Mouse (Mus musculus) midbrain, embryonic 12.5 days (tissue): ENCODE measurements at regions not wholly inside any gene's neighbourhood (a gene's known extent, or its start where the extent isn't known, plus 50 kb on each side); places are given as distances from the start of the nearest gene placed in this dataset.

Source experiments
- ATAC-seq: fragments of 200-750 bp; cut with Nextera tagmentation; 2 replicates; pipeline ENCODE4 v1.8.0; 2017; ENCODE audit warnings: low read depth, moderate TSS enrichment, moderate library complexity; ENCODE audit not compliant: low FRiP score
- H3K27ac ChIP-seq: fragments of 300-500 bp; sonication (generic); replicated peaks from 2 replicates; pipeline ENCODE4 v1.5.1; 2016; ENCODE audit warnings: mild to moderate bottlenecking
- H3K27me3 ChIP-seq: fragments of 300-500 bp; sonication (generic); 2 replicates; pipeline ENCODE4 v1.6.1; 2016; ENCODE audit warnings: mild to moderate bottlenecking
- H3K36me3 ChIP-seq: fragments of 300-500 bp; sonication (generic); 2 replicates; pipeline ENCODE4 v1.6.1; 2016
- H3K4me1 ChIP-seq: fragments of 300-500 bp; sonication (generic); 2 replicates; pipeline ENCODE4 v1.6.1; 2016
- H3K4me2 ChIP-seq: fragments of 300-500 bp; sonication (generic); replicated peaks from 2 replicates; pipeline ENCODE4 v1.6.1; 2016; ENCODE audit warnings: mild to moderate bottlenecking, moderate library complexity
- H3K4me3 ChIP-seq: fragments of 300-500 bp; sonication (generic); 2 replicates; pipeline ENCODE4 v1.5.1; 2016; ENCODE audit warnings: mild to moderate bottlenecking
- H3K9ac ChIP-seq: fragments of 300-500 bp; sonication (generic); replicated peaks from 2 replicates; pipeline ENCODE4 v1.6.1; 2016; ENCODE audit warnings: mild to moderate bottlenecking, moderate library complexity
- H3K9me3 ChIP-seq: fragments of 300-500 bp; sonication (generic); 2 replicates; pipeline ENCODE4 v1.6.1; 2016; ENCODE audit warnings: mild to moderate bottlenecking
- WGBS: fragments of 180-500 bp; shearing (Covaris S2); methylation state at CpG from one replicate; pipeline ENCODE4 v1.1.7; 2016; 5-methylcytosine and 5-hydroxymethylcytosine counted together

GRCm38 (mm10) chr13:118849541-118849940 lies 179.9 kb downstream of the Fgf10 start:
- WGBS = 92% methylated on average over 5 of the region's 5 CpGs
- ATAC-seq = no peak
- no peaks in the 10 kb centered on the region for H3K36me3 ChIP-seq
- H3K27me3 ChIP-seq = no peaks in the 10 kb centered on the region
- H3K4me2 ChIP-seq = no peak overlapping the region
- no peaks in the 10 kb centered on the region for H3K4me1 ChIP-seq
- H3K9ac ChIP-seq = no peak overlapping the region
- H3K4me3 ChIP-seq = no peak overlapping the region
- no peak overlapping the region for H3K27ac ChIP-seq
- no peaks in the 10 kb centered on the region for H3K9me3 ChIP-seq

- H3K27ac ChIP-seq = no peak overlapping the region
- no peak for ATAC-seq
- H3K4me3 ChIP-seq = no peak overlapping the region
- no peak overlapping the region for H3K4me2 ChIP-seq
- WGBS = 85% methylated on average over 8 of the region's 8 CpGs
- H3K36me3 ChIP-seq = no peaks in the 10 kb centered on the region
- no peaks in the 10 kb centered on the region for H3K4me1 ChIP-seq
- no peak overlapping the region for H3K9ac ChIP-seq
- no peaks in the 10 kb centered on the region for H3K27me3 ChIP-seq
- no peaks in the 10 kb centered on the region for H3K9me3 ChIP-seq
Observed at GRCm38 (mm10) chr13:118850708-118851107, 181.1 kb downstream of the Fgf10 start.

GRCm38 (mm10) chr13:118886339-118886810 lies 216.8 kb downstream of the Fgf10 start:
- ATAC-seq = peak; percentile 83; the same call in 1 of the 2 replicates
- 63% methylated on average over 9 of the region's 9 CpGs for WGBS
- Histone ChIP-seq H3K4me3 (no peak overlapping the region), H3K4me2 (no peak overlapping the region), H3K9me3 (no peaks in the 10 kb centered on the region), H3K27ac (no peak overlapping the region), H3K27me3 (no peaks in the 10 kb centered on the region), H3K9ac (no peak overlapping the region), H3K36me3 (no peaks in the 10 kb centered on the region), H3K4me1 (no peaks in the 10 kb centered on the region)

GRCm38 (mm10) chr13:118895079-118895478 lies 225.5 kb downstream of the Fgf10 start:
- Histone ChIP-seq H3K4me1 (no peaks in the 10 kb centered on the region), H3K4me3 (no peak overlapping the region), H3K9ac (no peak overlapping the region), H3K4me2 (no peak overlapping the region), H3K36me3 (no peaks in the 10 kb centered on the region), H3K27me3 (no peaks in the 10 kb centered on the region), H3K27ac (no peak overlapping the region), H3K9me3 (no peaks in the 10 kb centered on the region)
- whole genome bisulfite sequencing = 89% methylated on average over 4 of the region's 4 CpGs
- ATAC-seq = no peak

- no peaks in the 10 kb centered on the region for H3K9me3 ChIP-seq
- H3K4me3 ChIP-seq = no peak overlapping the region
- no peak overlapping the region for H3K27ac ChIP-seq
- no peak overlapping the region for H3K4me2 ChIP-seq
- H3K36me3 ChIP-seq = no peaks in the 10 kb centered on the region
- no peak for ATAC-seq
- WGBS = 93% methylated on average over 2 of the region's 2 CpGs
- H3K4me1 ChIP-seq = no peaks in the 10 kb centered on the region
- no peaks in the 10 kb centered on the region for H3K27me3 ChIP-seq
- H3K9ac ChIP-seq = no peak overlapping the region
Observed at GRCm38 (mm10) chr13:118901950-118902349, 232.4 kb downstream of the Fgf10 start.

GRCm38 (mm10) chr13:118910351-118910750 lies 240.8 kb downstream of the Fgf10 start:
- no peak overlapping the region for H3K4me3 ChIP-seq
- H3K9me3 ChIP-seq = no peaks in the 10 kb centered on the region
- no peak overlapping the region for H3K27ac ChIP-seq
- no peaks in the 10 kb centered on the region for H3K36me3 ChIP-seq
- no peak overlapping the region for H3K4me2 ChIP-seq
- ATAC-seq = no peak
- H3K27me3 ChIP-seq = no peaks in the 10 kb centered on the region
- 85% methylated on average over 2 of the region's 2 CpGs for WGBS
- H3K4me1 ChIP-seq = no peaks in the 10 kb centered on the region
- H3K9ac ChIP-seq = no peak overlapping the region

- ATAC-seq = no peak
- H3K36me3 ChIP-seq = no peaks in the 10 kb centered on the region
- H3K27me3 ChIP-seq = no peaks in the 10 kb centered on the region
- no peaks in the 10 kb centered on the region for H3K4me1 ChIP-seq
- no peak overlapping the region for H3K4me2 ChIP-seq
- no peak overlapping the region for H3K27ac ChIP-seq
- WGBS = 91% methylated on average over 3 of the region's 3 CpGs
- no peak overlapping the region for H3K4me3 ChIP-seq
- H3K9me3 ChIP-seq = no peaks in the 10 kb centered on the region
- H3K9ac ChIP-seq = no peak overlapping the region
Observed at GRCm38 (mm10) chr13:118940786-118941185, 271.2 kb downstream of the Fgf10 start.

- Histone ChIP-seq H3K9ac (no peak overlapping the region), H3K4me3 (no peak overlapping the region), H3K4me1 (no peaks in the 10 kb centered on the region), H3K36me3 (no peaks in the 10 kb centered on the region), H3K4me2 (no peak overlapping the region), H3K27me3 (no peaks in the 10 kb centered on the region), H3K27ac (no peak overlapping the region), H3K9me3 (no peaks in the 10 kb centered on the region)
- WGBS = 89% methylated on average over 3 of the region's 3 CpGs
- no peak for ATAC-seq
Observed at GRCm38 (mm10) chr13:118966120-118966676, 296.6 kb downstream of the Fgf10 start.

- no peak for ATAC-seq
- Histone ChIP-seq H3K36me3 (no peaks in the 10 kb centered on the region), H3K4me1 (no peaks in the 10 kb centered on the region), H3K9me3 (no peaks in the 10 kb centered on the region), H3K4me3 (no peak overlapping the region), H3K4me2 (no peak overlapping the region), H3K27me3 (no peaks in the 10 kb centered on the region), H3K9ac (no peak overlapping the region), H3K27ac (no peak overlapping the region)
- 90% methylated on average over 4 of the region's 4 CpGs for WGBS
Observed at GRCm38 (mm10) chr13:118967707-118968106, 298.1 kb downstream of the Fgf10 start.

GRCm38 (mm10) chr13:118975008-118975407 lies 305.4 kb downstream of the Fgf10 start:
- ATAC-seq = no peak
- Histone ChIP-seq H3K9me3 (no peaks in the 10 kb centered on the region), H3K9ac (no peak overlapping the region), H3K36me3 (no peaks in the 10 kb centered on the region), H3K27me3 (no peaks in the 10 kb centered on the region), H3K4me1 (no peaks in the 10 kb centered on the region), H3K4me3 (no peak overlapping the region), H3K4me2 (no peak overlapping the region), H3K27ac (no peak overlapping the region)

- H3K4me1 ChIP-seq = no peaks in the 10 kb centered on the region
- no peak overlapping the region for H3K27ac ChIP-seq
- no peak overlapping the region for H3K4me3 ChIP-seq
- H3K4me2 ChIP-seq = no peak overlapping the region
- ATAC-seq = no peak
- H3K27me3 ChIP-seq = no peaks in the 10 kb centered on the region
- H3K36me3 ChIP-seq = no peaks in the 10 kb centered on the region
- H3K9ac ChIP-seq = no peak overlapping the region
- no peaks in the 10 kb centered on the region for H3K9me3 ChIP-seq
- 71% methylated on average over 1 of the region's 1 CpGs for WGBS
Observed at GRCm38 (mm10) chr13:118975519-118975918, 305.9 kb downstream of the Fgf10 start.

GRCm38 (mm10) chr13:118979505-118979904 lies 309.9 kb downstream of the Fgf10 start:
- Histone ChIP-seq H3K36me3 (no peaks in the 10 kb centered on the region), H3K4me3 (no peak overlapping the region), H3K9ac (no peak overlapping the region), H3K9me3 (no peaks in the 10 kb centered on the region), H3K4me1 (peaks cover 9% of the 10 kb centered on the region), H3K27ac (no peak overlapping the region), H3K27me3 (no peaks in the 10 kb centered on the region), H3K4me2 (no peak overlapping the region)
- no peak for ATAC-seq
- WGBS = 84% methylated on average over 5 of the region's 5 CpGs

- Histone ChIP-seq H3K9me3 (no peaks in the 10 kb centered on the region), H3K27me3 (no peaks in the 10 kb centered on the region), H3K4me2 (no peak overlapping the region), H3K36me3 (no peaks in the 10 kb centered on the region), H3K4me1 (peaks cover 9% of the 10 kb centered on the region), H3K9ac (no peak overlapping the region), H3K27ac (no peak overlapping the region), H3K4me3 (no peak overlapping the region)
- 73% methylated on average over 10 of the region's 10 CpGs for WGBS
- ATAC-seq = peak; percentile 52; the same call in 1 of the 2 replicates
Observed at GRCm38 (mm10) chr13:118981196-118981810, 311.7 kb downstream of the Fgf10 start.
